Mouse (Mus musculus) frontal cortex, adult (tissue): ENCODE data around the gene Mocs2.

Source experiments
- ATAC-seq: cut with Nextera tagmentation; 2 replicates; pipeline ENCODE4 v1.9.2; 2017; ENCODE audit warnings: mild to moderate bottlenecking, moderate library complexity, mixed read lengths; ENCODE audit not compliant: low TSS enrichment

Mocs2 gene

DNA sequence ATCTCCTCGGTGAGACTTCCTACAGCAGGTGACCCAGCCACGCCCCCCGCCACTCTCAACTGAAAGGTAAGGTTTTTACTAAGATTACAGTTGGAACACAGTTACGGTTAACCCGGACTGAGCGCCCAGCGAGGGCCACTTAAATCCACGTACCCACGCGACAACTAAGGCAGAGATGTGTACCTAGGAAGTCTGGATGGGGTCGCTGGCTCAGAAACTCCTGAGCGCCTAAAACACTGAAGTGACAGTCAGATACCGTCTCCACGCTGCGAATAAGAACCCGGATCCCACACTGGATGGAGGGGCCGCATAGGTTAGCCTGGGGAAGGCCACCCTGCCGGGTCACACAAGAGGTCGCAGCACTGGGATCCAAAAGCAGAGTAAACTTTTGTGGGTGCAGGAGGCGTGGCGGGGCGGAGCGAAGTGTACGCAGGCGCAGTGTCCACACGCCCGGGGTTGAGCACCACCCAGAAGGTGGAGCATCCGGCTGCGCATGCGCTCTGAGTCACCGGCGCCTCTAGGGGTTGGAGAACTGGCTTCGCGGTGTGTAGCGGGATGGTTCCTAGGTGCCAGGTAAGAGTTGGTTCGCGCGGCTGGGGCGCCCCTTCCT, at the start of gene Mocs2:
Mocs2 (plus strand) TSS at position 486 of the 610 bp plus-strand sequence.
- ATAC-seq: peak; percentile 100

GRCm38 (mm10) chr13:114791511-114791910, 26.5 kb upstream of the Mocs2 start:
- ATAC-seq: no peak

DNA sequence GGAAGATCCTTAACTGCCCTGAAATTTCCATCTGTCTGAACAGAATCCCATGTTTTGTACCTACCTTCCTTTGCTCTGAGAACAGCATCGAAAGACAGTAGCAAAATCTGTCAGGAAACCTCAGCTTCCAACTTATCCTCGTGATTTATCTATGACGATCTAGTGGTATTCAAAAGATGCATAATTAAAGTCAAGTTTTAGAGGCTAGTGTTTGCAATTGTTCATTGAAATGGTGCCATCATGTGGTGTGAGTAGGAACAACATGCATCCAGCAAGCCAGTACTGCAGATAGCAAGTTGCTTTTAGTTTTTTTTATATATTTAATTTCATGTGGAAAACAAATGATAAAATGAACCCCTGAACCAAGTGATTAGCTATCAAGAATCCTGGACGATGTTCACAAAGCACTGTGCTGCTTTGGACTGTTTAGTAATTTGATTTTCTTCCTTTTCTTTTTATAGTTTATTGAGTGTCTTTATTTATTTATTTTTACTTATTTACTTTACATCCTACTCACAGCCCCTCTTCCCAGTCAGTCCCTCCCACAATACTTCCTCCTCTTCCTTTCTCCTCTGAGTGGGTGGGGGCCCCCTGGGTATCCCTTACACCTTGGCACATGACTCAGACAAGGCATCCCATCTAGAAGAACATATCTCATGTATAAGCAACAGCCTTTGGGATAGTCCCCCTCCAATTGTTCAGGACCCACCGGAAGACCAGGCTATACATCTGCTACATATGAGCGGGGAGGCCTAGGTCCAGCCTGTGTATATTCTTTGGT, 24.6 kb upstream of the Mocs2 start:
- ATAC-seq: peak; percentile 78; the same call in 1 of the 2 replicates

- no peak for ATAC-seq
Measured at GRCm38 (mm10) chr13:114801857-114802256, 16.2 kb upstream of the Mocs2 start.

DNA sequence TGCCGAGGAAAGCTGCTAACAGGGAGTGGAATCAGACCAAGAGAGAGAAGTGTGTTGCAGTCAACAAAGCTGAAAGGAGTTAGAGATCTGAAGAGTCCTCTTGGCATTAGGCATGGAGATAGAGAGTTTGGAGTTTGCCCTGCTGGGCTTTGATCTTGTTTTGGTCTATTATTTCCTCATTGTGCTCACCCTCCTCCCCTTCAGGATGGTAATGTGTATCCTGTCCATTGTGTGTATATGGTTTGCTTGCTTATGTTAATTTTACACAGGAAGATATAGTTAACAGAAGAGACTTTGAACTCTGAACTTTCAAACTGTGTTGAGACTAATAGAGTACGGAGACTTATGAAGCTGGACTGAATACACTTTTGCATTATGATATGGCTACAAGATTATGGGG, 15.1 kb upstream of the Mocs2 start:
- no peak for ATAC-seq

- ATAC-seq: no peak
Measured at GRCm38 (mm10) chr13:114809624-114810210, 8.3 kb upstream of the Mocs2 start.

DNA sequence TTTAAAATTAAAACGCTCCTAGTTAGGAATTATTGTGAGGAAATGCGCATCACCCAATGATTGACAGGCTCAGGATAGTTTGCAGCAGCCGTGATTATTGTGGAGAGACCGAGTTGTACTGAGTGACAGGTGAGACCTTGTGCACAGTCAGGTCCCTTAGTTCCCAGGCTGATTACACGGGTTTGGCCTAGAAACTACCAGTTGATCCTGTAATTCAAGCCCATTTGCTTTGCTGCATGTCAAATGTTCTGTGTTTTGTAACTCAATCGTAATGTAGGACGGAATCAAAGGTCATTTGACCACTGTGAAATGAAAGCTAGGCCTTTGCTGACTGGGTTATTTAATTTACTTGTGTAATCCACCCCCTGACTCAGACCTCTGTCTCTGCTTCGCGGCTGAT, 477 bp downstream of the Mocs2 start:
- ATAC-seq: peak; percentile 45

DNA sequence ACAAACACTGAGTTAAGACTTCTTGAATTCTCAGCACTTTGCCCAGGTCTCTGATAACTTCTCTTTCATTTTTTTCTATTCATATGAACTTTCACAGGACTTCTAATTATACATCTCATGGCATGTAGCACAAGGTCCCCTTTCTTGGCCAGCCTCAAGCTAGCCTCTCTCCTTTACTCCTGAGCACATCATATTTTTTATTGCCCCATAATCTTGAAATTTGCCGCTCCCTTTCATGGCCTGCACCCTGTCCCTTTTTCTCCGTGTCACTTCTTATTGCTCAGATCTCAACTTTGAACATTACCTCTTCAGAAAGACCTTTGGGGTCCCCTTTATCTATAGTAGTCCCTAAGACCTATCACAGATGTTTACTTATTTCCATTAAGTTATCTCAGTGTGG, 4.8 kb downstream of the Mocs2 start:
- no peak for ATAC-seq

GRCm38 (mm10) chr13:114825377-114825855, 7.4 kb downstream of the Mocs2 start:
- no peak for ATAC-seq

DNA sequence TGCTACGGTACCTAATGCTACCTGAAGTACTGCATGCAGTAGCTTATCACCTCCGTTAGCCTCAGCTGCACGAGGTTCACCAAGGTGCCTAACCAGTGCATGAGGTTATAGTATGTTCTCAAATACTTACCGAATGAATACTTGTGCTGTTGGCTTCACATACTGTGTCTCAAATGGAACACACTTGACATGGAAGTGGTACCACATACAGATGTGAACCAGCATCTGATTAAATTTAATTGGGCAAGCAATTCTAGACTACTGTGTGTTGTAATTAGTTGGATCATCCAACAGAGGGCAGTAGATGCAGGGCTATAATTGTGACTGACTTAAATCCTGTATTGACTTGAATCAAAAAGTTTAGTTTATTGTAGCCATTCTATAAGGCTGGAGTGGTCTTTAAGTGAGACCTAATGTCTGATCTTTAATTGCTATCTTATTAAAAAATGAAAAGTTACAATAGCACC, 13.4 kb downstream of the Mocs2 start:
- 0 out of 2 replicates have a peak, but pooled peaks have one; percentile 36 for ATAC-seq

DNA sequence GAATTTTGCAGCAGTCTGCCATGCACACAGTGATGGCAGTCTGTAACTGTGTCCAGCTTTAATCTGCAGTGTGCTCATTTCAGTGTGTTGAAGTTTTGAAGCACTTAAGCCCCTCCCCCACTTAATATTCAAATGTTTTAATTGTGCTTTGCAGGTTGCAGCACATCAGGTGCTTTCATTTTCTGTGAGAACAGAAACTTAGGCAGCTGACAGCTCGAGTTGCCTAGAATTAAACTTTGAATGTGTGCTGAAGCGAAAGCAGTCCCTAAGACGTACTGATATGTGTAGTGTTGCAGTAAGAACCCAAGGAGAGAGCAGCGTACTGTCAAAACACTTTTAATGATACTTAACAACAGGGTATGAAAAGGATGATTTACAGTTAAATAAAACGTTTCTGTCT, 14.7 kb downstream of the Mocs2 start:
- no peak for ATAC-seq

DNA sequence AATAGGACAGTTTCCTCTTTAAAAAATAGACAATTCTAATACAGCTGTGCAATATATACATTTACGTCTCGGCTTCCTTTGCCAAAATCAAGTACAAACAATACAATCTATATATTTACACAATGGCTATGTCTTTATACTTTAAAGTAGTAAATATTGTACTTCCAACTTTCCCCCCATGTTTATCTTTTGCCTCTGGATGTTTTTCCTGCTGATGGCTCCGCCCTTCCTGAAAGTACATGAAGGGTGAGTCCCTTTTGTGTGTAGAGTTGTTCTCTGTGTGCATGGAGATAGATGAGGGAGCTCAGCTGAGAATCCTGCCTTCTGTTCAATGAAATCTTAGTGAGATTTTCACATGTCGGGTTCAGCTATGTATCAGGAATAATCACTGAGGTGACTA, 15.3 kb downstream of the Mocs2 start:
- ATAC-seq: no peak

- no peak for ATAC-seq
Measured at GRCm38 (mm10) chr13:114834580-114834979, 16.5 kb downstream of the Mocs2 start.

DNA sequence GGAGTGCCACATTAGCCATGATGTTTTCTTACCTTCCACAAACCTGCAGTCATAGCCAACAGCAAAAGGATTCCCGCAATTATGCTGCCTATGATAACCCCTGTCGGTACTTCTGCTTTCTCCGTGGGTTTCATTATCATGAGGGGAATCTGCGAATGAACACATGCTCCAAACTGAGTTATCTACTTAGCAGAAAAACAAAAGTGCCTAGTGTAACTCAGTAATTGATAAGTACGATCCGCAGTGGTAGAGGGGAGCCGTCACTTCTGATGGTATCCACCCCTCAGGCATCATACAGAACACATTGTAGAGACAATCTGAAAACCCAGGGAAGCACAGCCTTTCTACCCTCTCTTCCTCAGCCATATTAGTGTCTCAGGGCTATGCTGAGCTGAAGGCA, 19.0 kb downstream of the Mocs2 start:
- ATAC-seq: no peak

GRCm38 (mm10) chr13:114838535-114838990, 20.5 kb downstream of the Mocs2 start:
- peak; percentile 96 for ATAC-seq

GRCm38 (mm10) chr13:114839098-114839497, 21.1 kb downstream of the Mocs2 start:
- no peak for ATAC-seq

GRCm38 (mm10) chr13:114840545-114840944, 22.5 kb downstream of the Mocs2 start:
- no peak for ATAC-seq

GRCm38 (mm10) chr13:114843318-114843717, 25.3 kb downstream of the Mocs2 start:
- no peak for ATAC-seq

DNA sequence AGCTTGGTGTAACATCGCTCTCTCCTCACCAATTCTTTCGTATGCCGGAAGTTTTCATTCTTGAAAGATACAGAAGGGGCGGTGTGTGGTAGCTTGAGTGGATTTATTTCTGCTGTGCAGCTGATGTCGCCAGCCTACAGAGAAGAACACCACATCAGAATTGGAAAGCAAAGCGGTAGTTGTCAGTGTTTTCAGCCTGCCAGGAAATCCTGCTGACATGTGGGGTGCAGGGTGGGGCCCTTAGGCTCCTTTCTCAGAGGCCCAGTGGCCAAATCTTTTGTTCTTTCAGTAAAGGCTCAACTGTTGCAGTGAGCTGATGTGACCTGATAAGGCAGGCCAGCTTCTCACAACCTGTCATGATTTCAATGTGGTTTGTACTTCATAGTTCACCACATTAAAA, 27.8 kb downstream of the Mocs2 start:
- peak; percentile 71; the same call in 1 of the 2 replicates for ATAC-seq

DNA sequence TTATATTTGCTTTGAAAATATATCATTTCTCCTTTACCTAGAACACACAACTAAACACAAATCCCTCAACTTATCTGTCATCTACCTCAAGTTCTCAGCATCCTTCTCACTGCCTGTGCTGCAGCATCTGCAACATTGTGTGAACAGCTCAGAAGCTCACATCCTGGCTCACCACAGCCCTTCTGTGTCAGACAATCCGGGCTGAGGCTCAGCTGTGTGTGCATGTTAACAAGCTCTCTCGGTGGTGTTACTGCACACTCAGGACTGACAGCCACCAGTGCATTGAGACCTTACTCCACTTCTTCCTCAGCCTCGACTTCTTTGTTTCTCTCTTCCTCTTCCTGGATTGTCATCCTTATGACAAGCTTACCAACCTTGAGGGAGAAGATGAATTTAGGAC, 30.9 kb downstream of the Mocs2 start:
- peak; percentile 64 for ATAC-seq

DNA sequence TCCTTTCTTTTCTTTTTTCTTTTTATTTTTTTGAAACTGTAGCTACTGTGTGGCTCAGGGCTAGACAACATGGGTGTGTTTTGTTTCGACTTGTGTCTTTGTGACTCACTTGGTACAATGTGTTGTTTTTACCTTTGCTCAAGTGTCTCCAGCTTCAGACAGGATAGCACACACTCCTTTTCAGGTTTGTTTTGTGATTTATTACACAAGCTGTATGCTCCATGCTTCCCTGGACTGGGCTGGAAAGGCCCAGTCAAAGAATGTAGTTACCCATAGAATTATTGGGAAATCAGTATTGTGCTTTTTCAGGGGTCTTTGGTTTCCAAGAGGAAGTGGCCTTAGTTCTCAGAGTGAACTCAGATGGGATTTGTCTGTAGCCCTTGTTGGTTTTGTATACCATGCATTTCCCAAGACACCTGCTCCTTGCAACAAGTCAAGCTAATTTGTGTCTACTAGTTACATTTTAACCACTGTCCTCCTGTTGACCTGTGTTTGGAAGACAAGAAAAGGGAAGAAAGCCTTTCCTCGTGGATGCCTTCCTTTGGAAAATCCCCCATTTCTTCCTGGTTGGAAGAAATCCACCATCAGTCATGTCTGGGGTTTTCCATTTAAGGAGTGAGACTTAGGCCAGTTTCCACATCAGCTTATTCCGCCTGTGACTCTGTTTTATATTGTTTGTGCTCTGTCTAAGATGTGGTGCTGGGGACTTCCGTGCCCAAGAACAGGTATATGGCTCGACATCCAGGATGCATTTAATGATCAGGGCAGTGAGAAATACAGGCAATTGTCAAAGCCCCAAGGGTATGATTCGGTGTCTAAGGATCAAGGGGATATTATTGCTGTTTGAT, 34.5 kb downstream of the Mocs2 start:
- ATAC-seq: no peak

DNA sequence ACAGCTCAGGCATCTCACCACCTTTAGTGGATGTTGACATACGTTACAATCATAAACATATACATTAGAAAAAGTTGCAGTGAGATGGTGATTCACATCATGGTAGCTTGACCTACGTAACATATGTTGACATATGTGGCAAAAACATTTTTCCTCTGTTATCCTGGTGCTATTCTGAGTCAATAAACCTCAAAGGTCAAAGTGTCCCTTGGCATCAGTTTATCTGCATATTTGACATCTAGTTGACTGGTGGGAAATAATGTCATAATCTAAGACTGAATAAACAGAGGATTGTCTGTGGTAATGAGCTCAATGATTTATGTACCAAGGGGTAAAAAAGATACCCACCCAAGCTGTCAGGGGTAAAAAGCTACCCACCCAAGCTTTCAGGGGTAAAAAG, 35.1 kb downstream of the Mocs2 start:
- no peak for ATAC-seq
